Mouse (Mus musculus): ENCODE measurements at regions not wholly inside any gene's neighbourhood (a gene's known extent, or its start where the extent isn't known, plus 50 kb on each side); places are given as distances from the start of the nearest gene placed in this dataset.

GRCm38 (mm10) chr2:68799993-68800740 lies 61.1 kb upstream of the Cers6 start:
- 75% methylated on average over 10 of the region's 10 CpGs for WGBS
- no peak for ATAC-seq (ENCODE audit: low FRiP score)
- H3K4me1 ChIP-seq = 0 out of 2 replicates have a peak, but pooled peaks cover under 1% of the 10 kb centered on the region

DNA sequence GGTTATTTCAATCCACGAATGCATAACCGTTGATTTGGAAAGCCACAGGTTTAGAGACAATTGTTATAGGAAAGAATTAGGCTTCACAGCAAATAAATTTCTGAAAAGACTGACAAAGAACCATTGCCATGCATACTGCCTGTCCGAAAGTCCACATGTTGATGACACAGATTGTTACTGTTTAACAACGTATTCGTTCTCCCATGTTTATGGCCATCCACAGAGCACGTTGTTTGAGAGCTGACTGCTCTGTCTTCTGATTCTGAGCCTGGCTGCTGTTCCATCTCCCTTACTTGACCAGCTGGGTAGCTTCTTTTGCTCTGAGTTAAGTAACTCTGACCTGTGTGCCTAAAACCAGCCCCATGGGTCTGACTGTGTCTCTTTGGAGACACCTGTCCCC lies 57.1 kb upstream of the Cers6 start:
- Histone ChIP-seq H3K4me3 (no peak overlapping the region), H3K27me3 (no peaks in the 10 kb centered on the region), H3K4me2 (replicated peaks) (no peak overlapping the region), H3K36me3 (no peaks in the 10 kb centered on the region), H3K4me1 (peaks cover 18% of the 10 kb centered on the region), H3K9me3 (replicated peaks) (no peaks in the 10 kb centered on the region), H3K9ac (no peak overlapping the region), H3K27ac (no peak overlapping the region)
- 87% methylated on average over 6 of the region's 6 CpGs for WGBS
- no peak for ATAC-seq (ENCODE audit: low FRiP score)

More at GRCm38 (mm10) chr2:68799993-68800740, 61.1 kb upstream of the Cers6 start:
- Histone ChIP-seq H3K27me3 (no peaks in the 10 kb centered on the region), H3K9me3 (replicated peaks) (no peaks in the 10 kb centered on the region), H3K9ac (no peak overlapping the region), H3K36me3 (no peaks in the 10 kb centered on the region), H3K4me3 (no peak overlapping the region), H3K27ac (no peak overlapping the region), H3K4me2 (replicated peaks) (no peak overlapping the region)

DNA sequence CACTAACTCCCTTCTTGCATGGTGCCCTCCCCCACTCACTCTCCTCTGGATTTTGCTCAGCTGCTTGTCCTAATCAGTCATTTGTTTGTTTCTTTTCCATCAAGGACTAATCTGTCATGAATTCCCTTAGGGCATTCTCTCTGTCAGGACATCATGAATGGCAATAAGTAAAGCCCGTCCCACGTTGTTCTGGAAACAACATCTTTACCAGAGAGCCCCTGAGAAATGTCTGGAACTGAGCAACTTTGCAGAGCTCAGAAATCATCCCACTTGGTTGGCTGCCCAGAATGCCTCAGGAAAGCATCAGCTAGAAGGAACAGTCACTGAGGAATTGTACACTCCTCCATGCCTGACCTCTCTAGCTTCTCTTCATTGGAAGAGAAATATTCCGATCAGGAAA lies 55.4 kb upstream of the Cers6 start:
- no peaks in the 10 kb centered on the region for H3K36me3 ChIP-seq
- no peaks in the 10 kb centered on the region for H3K9me3 ChIP-seq (replicated peaks)
- no peak overlapping the region for H3K4me2 ChIP-seq (replicated peaks)
- no peak overlapping the region for H3K9ac ChIP-seq
- WGBS = 30% methylated on average over 3 of the region's 3 CpGs
- peak overlapping the region; percentile 57; the same call in 1 of the 2 replicates for H3K27ac ChIP-seq
- H3K4me3 ChIP-seq = no peak overlapping the region
- no peaks in the 10 kb centered on the region for H3K27me3 ChIP-seq
- ATAC-seq (ENCODE audit: low FRiP score) = peak; percentile 79
- peaks cover 18% of the 10 kb centered on the region for H3K4me1 ChIP-seq

- 42% methylated on average over 10 of the region's 10 CpGs for WGBS
Observed at GRCm38 (mm10) chr2:68806311-68806895, 54.8 kb upstream of the Cers6 start.

More at GRCm38 (mm10) chr2:68806311-68806895, 54.8 kb upstream of the Cers6 start:
- Histone ChIP-seq H3K4me3 (no peak overlapping the region), H3K4me2 (replicated peaks) (no peak overlapping the region), H3K4me1 (peaks cover 18% of the 10 kb centered on the region), H3K27ac (peak overlapping the region; percentile 57; the same call in 1 of the 2 replicates), H3K27me3 (no peaks in the 10 kb centered on the region), H3K9me3 (replicated peaks) (no peaks in the 10 kb centered on the region), H3K36me3 (no peaks in the 10 kb centered on the region), H3K9ac (no peak overlapping the region)
- ATAC-seq (ENCODE audit: low FRiP score) = peak; percentile 58; the same call in 1 of the 2 replicates
